Mouse (Mus musculus) limb, embryonic 11.5 days (tissue): ENCODE measurements around the gene Itpr2. TPM values are rescaled to one million over a fixed set of nuclear protein-coding genes. Genes with fewer than 3 reads are reported as not detected.

ENCODE experiments used
- ATAC-seq: fragments of 200-750 bp; cut with Nextera tagmentation; 2 replicates; pipeline ENCODE4 v1.8.0; 2017; ENCODE audit warnings: low read depth; ENCODE audit not compliant: insufficient number of reproducible peaks, low FRiP score, low TSS enrichment
- DNase-seq: peaks from one replicate; pipeline ENCODE4 v3.0.0-alpha.2; 2015; ENCODE audit warnings: low spot score
- H3K27ac ChIP-seq: fragments of 300-500 bp; sonication (generic); replicated peaks from 2 replicates; pipeline ENCODE4 v1.5.1; 2014; ENCODE audit warnings: low read depth, mild to moderate bottlenecking, low read length
- H3K27me3 ChIP-seq: fragments of 300-500 bp; sonication (generic); 2 replicates; pipeline ENCODE4 v1.6.1; 2014; ENCODE audit warnings: mild to moderate bottlenecking, low read length, mixed read lengths; ENCODE audit not compliant: control insufficient read depth, insufficient read depth
- H3K36me3 ChIP-seq: fragments of 300-500 bp; sonication (generic); 2 replicates; pipeline ENCODE4 v1.6.1; 2014; ENCODE audit warnings: mild to moderate bottlenecking, low read length, moderate library complexity, mixed read lengths; ENCODE audit not compliant: control insufficient read depth, insufficient read depth
- H3K4me1 ChIP-seq: fragments of 300-500 bp; sonication (generic); 2 replicates; pipeline ENCODE4 v1.6.1; 2014; ENCODE audit warnings: low read length, mixed read lengths; ENCODE audit not compliant: control insufficient read depth, insufficient read depth
- H3K4me2 ChIP-seq: fragments of 300-500 bp; sonication (generic); 2 replicates; pipeline ENCODE4 v1.6.1; 2014; ENCODE audit warnings: low read depth, mild to moderate bottlenecking, moderate library complexity; ENCODE audit not compliant: severe bottlenecking
- H3K4me3 ChIP-seq: fragments of 300-500 bp; sonication (generic); 2 replicates; pipeline ENCODE4 v1.5.1; 2014; ENCODE audit warnings: low read depth, low read length
- H3K9ac ChIP-seq: fragments of 300-500 bp; sonication (generic); 2 replicates; pipeline ENCODE4 v1.6.1; 2014; ENCODE audit warnings: mild to moderate bottlenecking, low read length
- H3K9me3 ChIP-seq: fragments of 300-500 bp; sonication (generic); 2 replicates; pipeline ENCODE4 v1.6.1; 2016; ENCODE audit warnings: low read length; ENCODE audit not compliant: control insufficient read depth
- WGBS: fragments of 180-500 bp; shearing (Covaris S2); extraction: QIAGEN DNeasy Blood & Tissue Kit; methylation state at CpG from one replicate; pipeline ENCODE4 v1.1.7; 2014; 5-methylcytosine and 5-hydroxymethylcytosine counted together
- polyA plus RNA-seq: library from polyadenylated mRNA; unstranded; fragments of >200 nt; fragmentation: Nextera tagmentation; extraction: Ambion mirVana; gene quantifications from 2 replicates; pipeline ENCODE4 v1.2.1, GENCODE M21; 2014

Itpr2 gene
- polyA plus RNA-seq, 1 experiment from 2014 or later, result 5.7 TPM

DNA sequence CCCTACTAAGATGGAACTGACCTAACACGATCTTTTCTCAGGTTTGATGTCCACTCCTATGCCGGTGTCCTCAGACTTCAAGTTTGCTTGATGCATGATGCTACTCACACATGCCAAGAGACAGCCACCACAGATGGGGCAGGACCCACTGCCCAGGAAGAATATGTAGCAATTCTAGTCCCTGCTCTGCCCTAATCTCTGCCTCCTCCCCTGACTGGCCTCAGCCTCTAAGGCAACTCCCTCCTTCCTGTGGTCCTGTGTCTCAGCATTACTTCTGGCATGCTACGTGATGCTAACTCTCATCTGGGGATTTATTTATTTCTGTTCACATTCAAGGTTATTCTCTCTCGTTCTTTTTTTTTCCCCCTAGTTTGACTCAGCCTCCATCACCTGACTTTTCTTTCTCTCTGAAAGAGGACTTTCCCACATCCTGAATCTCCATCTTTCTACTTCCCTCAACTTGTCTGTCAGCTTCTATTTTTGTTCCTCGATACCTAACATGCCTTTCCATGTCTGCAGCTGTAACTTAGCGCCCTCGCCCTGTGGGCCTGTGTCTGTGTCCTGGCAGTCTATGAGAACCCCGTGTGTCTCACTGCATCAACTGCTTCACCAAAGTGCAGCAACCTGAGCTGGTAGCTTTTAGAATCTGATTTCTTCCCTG lies 279.5 kb downstream of the Itpr2 start:
- Histone ChIP-seq H3K4me2 (no peak overlapping the region), H3K27me3 (no peaks in the 10 kb centered on the region), H3K27ac (no peak overlapping the region), H3K4me3 (no peak overlapping the region), H3K9me3 (no peaks in the 10 kb centered on the region), H3K9ac (no peak overlapping the region), H3K4me1 (peaks cover 3% of the 10 kb centered on the region; the same call in 1 of the 2 replicates), H3K36me3 (no peaks in the 10 kb centered on the region)
- 76% methylated on average over 8 of the region's 8 CpGs for WGBS
- no peak for ATAC-seq
- no peak for DNase-seq

GRCm38 (mm10) chr6:146221371-146222336 lies 280.4 kb downstream of the Itpr2 start:
- 69% methylated on average over 23 of the region's 23 CpGs for WGBS
- no peak overlapping the region for H3K4me3 ChIP-seq
- no peaks in the 10 kb centered on the region for H3K9me3 ChIP-seq
- H3K27me3 ChIP-seq, result no peaks in the 10 kb centered on the region
- H3K9ac ChIP-seq, result no peak overlapping the region
- H3K4me1 ChIP-seq, result peaks cover 3% of the 10 kb centered on the region; the same call in 1 of the 2 replicates
- H3K36me3 ChIP-seq, result no peaks in the 10 kb centered on the region
- ATAC-seq (no peak), DNase-seq (no peak)
- H3K4me2 ChIP-seq, result no peak overlapping the region
- H3K27ac ChIP-seq, result no peak overlapping the region

DNA sequence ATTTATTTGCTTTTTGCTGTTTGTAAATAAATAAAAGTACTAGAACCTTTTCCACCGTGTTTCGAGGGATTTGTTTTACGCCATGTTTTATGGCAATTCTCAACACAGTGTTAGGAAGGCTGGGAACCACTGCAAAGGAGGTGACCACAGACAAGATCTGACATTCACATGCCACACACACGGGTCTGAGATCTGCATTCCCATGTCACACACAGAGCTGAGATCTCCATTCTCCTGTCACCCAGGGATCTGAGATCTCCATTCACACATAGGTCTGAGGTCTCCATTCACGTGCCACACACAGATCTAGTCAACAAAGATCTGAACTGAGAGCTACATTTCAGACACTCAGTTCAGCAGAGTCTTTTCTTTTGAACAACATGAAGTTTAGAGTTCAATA lies 282.0 kb downstream of the Itpr2 start:
- H3K27ac ChIP-seq, result no peak overlapping the region

DNA sequence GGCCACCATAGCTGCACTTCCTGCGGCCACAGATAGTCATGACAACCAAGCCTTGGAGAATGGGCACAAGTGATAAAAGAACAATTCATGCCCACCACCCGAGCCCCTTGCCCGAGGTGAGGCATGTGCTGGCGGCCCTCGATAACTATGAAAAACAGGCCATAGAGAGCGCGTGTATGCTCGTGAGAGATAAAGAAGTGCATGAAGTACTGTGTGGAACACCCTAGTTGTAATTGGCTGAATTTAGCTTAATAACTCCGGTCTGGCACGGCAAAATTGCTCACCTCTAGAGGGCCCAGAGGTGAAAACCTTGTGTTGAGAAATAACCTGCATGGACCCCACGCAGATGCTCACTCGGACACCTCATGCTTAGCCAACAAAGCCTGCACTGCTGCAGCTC lies 282.5 kb downstream of the Itpr2 start:
- ATAC-seq (no peak), DNase-seq (no peak)
- peaks cover 3% of the 10 kb centered on the region; the same call in 1 of the 2 replicates for H3K4me1 ChIP-seq
- WGBS, result 87% methylated on average over 12 of the region's 12 CpGs
- no peak overlapping the region for H3K9ac ChIP-seq
- no peak overlapping the region for H3K4me2 ChIP-seq
- H3K9me3 ChIP-seq, result no peaks in the 10 kb centered on the region
- no peaks in the 10 kb centered on the region for H3K36me3 ChIP-seq
- no peak overlapping the region for H3K27ac ChIP-seq
- no peaks in the 10 kb centered on the region for H3K27me3 ChIP-seq
- H3K4me3 ChIP-seq, result no peak overlapping the region

More for the DNA sequence above, 282.0 kb downstream of the Itpr2 start:
- H3K4me3 ChIP-seq, result no peak overlapping the region
- no peak overlapping the region for H3K9ac ChIP-seq
- no peak overlapping the region for H3K4me2 ChIP-seq
- DNase-seq, result no peak
- H3K27me3 ChIP-seq, result no peaks in the 10 kb centered on the region
- no peak for ATAC-seq
- H3K4me1 ChIP-seq, result peaks cover 3% of the 10 kb centered on the region; the same call in 1 of the 2 replicates
- no peaks in the 10 kb centered on the region for H3K9me3 ChIP-seq
- WGBS, result 78% methylated on average over 5 of the region's 5 CpGs
- no peaks in the 10 kb centered on the region for H3K36me3 ChIP-seq

DNA sequence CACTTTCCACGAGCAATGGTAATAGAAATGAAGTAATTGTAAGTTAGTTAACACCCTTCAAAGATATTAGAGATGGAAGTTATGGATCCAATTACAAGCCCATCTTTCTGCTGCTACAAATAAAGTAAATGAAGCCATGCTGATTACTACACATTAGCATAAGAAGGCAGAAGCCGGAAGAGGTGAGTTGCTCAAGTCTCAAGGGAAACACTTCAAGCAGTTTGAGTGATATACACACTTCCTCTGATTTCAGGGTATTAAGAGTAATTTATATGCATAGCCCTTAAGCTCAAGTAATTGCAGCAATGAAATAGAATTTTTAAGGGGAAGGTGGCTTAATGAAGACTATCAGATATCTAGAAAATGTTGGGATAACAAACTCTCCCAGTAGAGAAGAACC lies 286.7 kb downstream of the Itpr2 start:
- H3K4me2 ChIP-seq, result no peak overlapping the region
- no peaks in the 10 kb centered on the region for H3K36me3 ChIP-seq
- DNase-seq (no peak), ATAC-seq (no peak)
- H3K27ac ChIP-seq, result no peak overlapping the region
- H3K9ac ChIP-seq, result no peak overlapping the region
- 70% methylated on average over 2 of the region's 2 CpGs for whole genome bisulfite sequencing
- no peaks in the 10 kb centered on the region for H3K27me3 ChIP-seq
- no peak overlapping the region for H3K4me3 ChIP-seq
- H3K9me3 ChIP-seq, result no peaks in the 10 kb centered on the region
- H3K4me1 ChIP-seq, result no peaks in the 10 kb centered on the region

DNA sequence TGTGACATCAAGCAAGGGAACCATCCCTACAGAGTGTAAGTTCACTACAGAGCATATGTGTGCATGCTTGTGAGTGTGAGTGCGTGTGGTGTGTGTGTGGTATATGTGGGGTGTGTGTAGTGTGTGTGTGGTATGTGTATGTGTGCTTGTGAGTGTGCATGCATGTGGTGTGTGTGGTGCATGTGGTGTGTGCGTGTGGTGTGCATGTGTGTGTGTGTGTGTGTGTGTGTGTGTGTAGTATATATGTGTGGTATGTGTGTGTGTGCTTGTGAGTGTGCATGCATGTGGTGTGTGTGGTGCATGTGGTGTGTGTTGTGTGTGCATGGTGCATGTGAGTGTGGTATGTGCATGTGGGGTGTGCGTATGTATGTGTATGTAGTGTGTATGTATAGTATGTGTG lies 289.7 kb downstream of the Itpr2 start:
- H3K27me3 ChIP-seq, result no peaks in the 10 kb centered on the region
- no peak for ATAC-seq
- 95% methylated on average over 3 of the region's 3 CpGs for WGBS

GRCm38 (mm10) chr6:146211233-146211632 lies 290.8 kb downstream of the Itpr2 start:
- WGBS, result 67% methylated on average over 6 of the region's 6 CpGs
- H3K36me3 ChIP-seq, result no peaks in the 10 kb centered on the region
- no peak for DNase-seq

More for the DNA sequence above, 289.7 kb downstream of the Itpr2 start:
- Histone ChIP-seq H3K9me3 (no peaks in the 10 kb centered on the region), H3K4me3 (no peak overlapping the region), H3K4me1 (0 out of 2 replicates have a peak, but pooled peaks cover 3% of the 10 kb centered on the region), H3K9ac (no peak overlapping the region), H3K4me2 (no peak overlapping the region), H3K36me3 (no peaks in the 10 kb centered on the region), H3K27ac (no peak overlapping the region)
- DNase-seq, result no peak

GRCm38 (mm10) chr6:146208983-146209382 lies 293.0 kb downstream of the Itpr2 start:
- ATAC-seq, result no peak
- WGBS, result 57% methylated on average over 6 of the region's 6 CpGs
- Histone ChIP-seq H3K27me3 (no peaks in the 10 kb centered on the region), H3K9me3 (no peaks in the 10 kb centered on the region), H3K4me2 (no peak overlapping the region), H3K36me3 (no peaks in the 10 kb centered on the region), H3K4me3 (no peak overlapping the region), H3K4me1 (0 out of 2 replicates have a peak, but pooled peaks cover 3% of the 10 kb centered on the region), H3K27ac (no peak overlapping the region), H3K9ac (no peak overlapping the region)
- DNase-seq, result no peak

More at GRCm38 (mm10) chr6:146211233-146211632, 290.8 kb downstream of the Itpr2 start:
- no peak overlapping the region for H3K9ac ChIP-seq
- H3K4me3 ChIP-seq, result no peak overlapping the region
- H3K27me3 ChIP-seq, result no peaks in the 10 kb centered on the region
- H3K9me3 ChIP-seq, result no peaks in the 10 kb centered on the region
- 0 out of 2 replicates have a peak, but pooled peaks cover 3% of the 10 kb centered on the region for H3K4me1 ChIP-seq
- no peak overlapping the region for H3K27ac ChIP-seq
- no peak overlapping the region for H3K4me2 ChIP-seq
- ATAC-seq, result no peak
